Mouse (Mus musculus) midbrain, postnatal 0 days (tissue): ENCODE data around the gene Acvr1b. TPM values are rescaled to one million over a fixed set of nuclear protein-coding genes. Genes with fewer than 3 reads are reported as not detected.

Source experiments
- ATAC-seq: fragments of 200-750 bp; cut with Nextera tagmentation; 2 replicates; pipeline ENCODE4 v1.8.0; 2017; ENCODE audit warnings: moderate number of reproducible peaks, mild to moderate bottlenecking, moderate TSS enrichment, moderate library complexity; ENCODE audit not compliant: low FRiP score
- DNase-seq: peaks from one replicate; pipeline ENCODE4 v3.0.0-alpha.2; 2015; ENCODE audit warnings: low spot score
- H3K27ac ChIP-seq: fragments of 300-500 bp; sonication (generic); 2 replicates; pipeline ENCODE4 v1.5.1; 2014; ENCODE audit warnings: low read depth, mild to moderate bottlenecking, low read length, mixed read lengths
- H3K27me3 ChIP-seq: fragments of 300-500 bp; sonication (generic); 2 replicates; pipeline ENCODE4 v1.6.1; 2014; ENCODE audit warnings: low read length, control low read depth, mixed read lengths; ENCODE audit not compliant: insufficient read depth
- H3K36me3 ChIP-seq: fragments of 300-500 bp; sonication (generic); 2 replicates; pipeline ENCODE4 v1.6.1; 2014; ENCODE audit warnings: low read length, control low read depth, mixed read lengths; ENCODE audit not compliant: insufficient read depth
- H3K4me1 ChIP-seq: fragments of 300-500 bp; sonication (generic); 2 replicates; pipeline ENCODE4 v1.6.1; 2014; ENCODE audit warnings: mild to moderate bottlenecking, control low read depth, antibody characterized with exemption, low read length, mixed read lengths; ENCODE audit not compliant: insufficient read depth
- H3K4me2 ChIP-seq: fragments of 300-500 bp; sonication (generic); 2 replicates; pipeline ENCODE4 v1.6.1; 2014; ENCODE audit warnings: low read depth, mild to moderate bottlenecking, low read length, mixed read lengths; ENCODE audit not compliant: poor library complexity, severe bottlenecking
- H3K4me3 ChIP-seq: fragments of 300-500 bp; sonication (generic); 2 replicates; pipeline ENCODE4 v1.5.1; 2014; ENCODE audit warnings: low read depth, mild to moderate bottlenecking, low read length, moderate library complexity
- H3K9ac ChIP-seq: fragments of 300-500 bp; sonication (generic); replicated peaks from 2 replicates; pipeline ENCODE4 v1.6.1; 2014; ENCODE audit warnings: mild to moderate bottlenecking, low read length, moderate library complexity, mixed read lengths; ENCODE audit not compliant: poor library complexity, severe bottlenecking
- H3K9me3 ChIP-seq: fragments of 300-500 bp; sonication (generic); 2 replicates; pipeline ENCODE4 v1.6.1; 2016; ENCODE audit warnings: low read length, control low read depth
- CTCF ChIP-seq: IDR thresholded peaks from 2 replicates; pipeline ENCODE4 v1.5.1; 2016; ENCODE audit warnings: antibody characterized with exemption, mild to moderate bottlenecking
- WGBS: fragments of 180-500 bp; shearing (Covaris S2); extraction: QIAGEN DNeasy Blood & Tissue Kit; methylation state at CpG from one replicate; pipeline ENCODE4 v1.1.7; 2014; 5-methylcytosine and 5-hydroxymethylcytosine counted together
- polyA plus RNA-seq: library from polyadenylated mRNA; unstranded; fragments of >200 nt; fragmentation: Nextera tagmentation; extraction: Ambion mirVana; gene quantifications from 2 replicates; pipeline ENCODE4 v1.2.1, GENCODE M21; 2015
- total RNA-seq: library from RNA; depleted of rRNA; stranded (reverse); fragments of >200 nt; gene quantifications from 2 replicates; pipeline ENCODE4 v1.2.3, GENCODE M21; 2014

The Acvr1b gene
- total and polyA plus RNA-seq, 2 experiments from 2014 or later, result 15.2 to 86.8 TPM

DNA sequence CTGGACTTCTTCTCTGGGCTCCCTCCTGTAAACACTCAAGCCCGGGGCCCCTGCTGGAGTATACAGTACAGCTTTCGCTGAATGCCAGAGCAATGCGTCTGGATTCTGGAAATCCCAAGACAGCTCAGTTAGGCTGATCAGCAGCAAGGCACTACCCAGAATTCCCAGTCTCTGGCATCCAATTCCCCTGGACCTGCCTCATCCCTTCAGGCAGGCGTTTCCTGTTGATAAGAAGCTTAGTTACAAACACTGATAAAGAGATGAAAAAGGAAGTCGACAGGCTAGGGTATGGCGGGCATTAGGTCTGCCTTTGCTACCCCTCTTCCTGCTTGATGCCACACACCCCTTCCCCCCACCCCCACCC lies 26.0 kb upstream of the Acvr1b start:
- H3K4me3 ChIP-seq, result no peak overlapping the region
- 47% methylated on average over 6 of the region's 6 CpGs for WGBS
- no peaks in the 10 kb centered on the region for H3K27me3 ChIP-seq
- peaks cover 3% of the 10 kb centered on the region for H3K4me1 ChIP-seq
- no peak overlapping the region for H3K9ac ChIP-seq
- ATAC-seq, result no peak
- no peaks in the 10 kb centered on the region for H3K9me3 ChIP-seq
- no peak overlapping the region for H3K27ac ChIP-seq
- no peak for DNase-seq
- no peak overlapping the region for H3K4me2 ChIP-seq
- no peak for TF ChIP-seq CTCF
- no peaks in the 10 kb centered on the region for H3K36me3 ChIP-seq

GRCm38 (mm10) chr15:101148604-101149003 lies 25.3 kb upstream of the Acvr1b start:
- Histone ChIP-seq H3K36me3 (no peaks in the 10 kb centered on the region), H3K27ac (no peak overlapping the region), H3K4me3 (no peak overlapping the region), H3K4me1 (peaks cover 3% of the 10 kb centered on the region), H3K4me2 (no peak overlapping the region), H3K27me3 (no peaks in the 10 kb centered on the region), H3K9ac (no peak overlapping the region), H3K9me3 (no peaks in the 10 kb centered on the region)
- DNase-seq, result no peak
- 68% methylated on average over 6 of the region's 6 CpGs for WGBS
- TF ChIP-seq CTCF, result no peak
- no peak for ATAC-seq

DNA sequence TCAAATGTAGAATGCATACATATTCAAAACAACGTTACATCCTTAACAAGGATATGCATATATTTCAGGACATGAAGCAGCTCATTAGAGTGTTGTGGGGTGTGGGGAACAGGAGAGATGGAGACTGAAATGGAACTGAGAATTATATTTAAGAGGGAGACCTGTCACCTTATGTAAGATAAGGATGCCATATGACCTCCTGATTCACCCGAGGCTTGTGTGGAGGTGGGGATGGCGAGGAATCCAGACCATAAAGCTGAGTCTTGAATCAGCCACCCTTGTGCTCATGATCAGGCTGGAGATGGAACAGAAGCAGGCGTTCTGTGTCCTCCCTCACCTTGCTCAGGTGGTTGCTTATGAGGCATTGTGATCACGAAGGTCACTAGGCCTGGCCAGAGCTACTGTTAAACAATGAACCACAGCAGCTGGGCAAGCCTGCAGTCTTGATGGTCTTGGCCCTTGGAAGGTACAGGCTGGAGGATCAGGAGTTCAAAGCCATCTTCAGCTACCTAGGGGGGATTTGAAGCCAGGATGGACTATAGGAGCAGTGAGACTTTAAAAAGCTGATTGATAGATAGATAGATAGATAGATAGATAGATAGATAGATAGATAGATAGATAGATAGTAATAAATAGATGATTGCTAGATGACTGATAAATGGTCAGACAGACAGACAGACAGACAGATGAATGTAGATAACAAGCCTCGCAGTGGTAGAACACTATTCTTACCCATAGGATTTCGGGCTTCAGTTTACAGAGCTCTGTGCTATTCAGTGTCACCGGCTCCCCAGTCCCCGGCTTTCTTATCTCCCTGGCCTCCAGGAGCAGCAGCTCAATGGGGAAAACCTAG lies 22.2 kb upstream of the Acvr1b start:
- 76% methylated on average over 9 of the region's 9 CpGs for WGBS
- Histone ChIP-seq H3K27me3 (no peaks in the 10 kb centered on the region), H3K9ac (no peak overlapping the region), H3K4me2 (no peak overlapping the region), H3K9me3 (no peaks in the 10 kb centered on the region), H3K27ac (no peak overlapping the region), H3K4me3 (no peak overlapping the region), H3K4me1 (peaks cover under 1% of the 10 kb centered on the region), H3K36me3 (no peaks in the 10 kb centered on the region)
- DNase-seq (no peak), ATAC-seq (no peak)
- no peak for TF ChIP-seq CTCF

DNA sequence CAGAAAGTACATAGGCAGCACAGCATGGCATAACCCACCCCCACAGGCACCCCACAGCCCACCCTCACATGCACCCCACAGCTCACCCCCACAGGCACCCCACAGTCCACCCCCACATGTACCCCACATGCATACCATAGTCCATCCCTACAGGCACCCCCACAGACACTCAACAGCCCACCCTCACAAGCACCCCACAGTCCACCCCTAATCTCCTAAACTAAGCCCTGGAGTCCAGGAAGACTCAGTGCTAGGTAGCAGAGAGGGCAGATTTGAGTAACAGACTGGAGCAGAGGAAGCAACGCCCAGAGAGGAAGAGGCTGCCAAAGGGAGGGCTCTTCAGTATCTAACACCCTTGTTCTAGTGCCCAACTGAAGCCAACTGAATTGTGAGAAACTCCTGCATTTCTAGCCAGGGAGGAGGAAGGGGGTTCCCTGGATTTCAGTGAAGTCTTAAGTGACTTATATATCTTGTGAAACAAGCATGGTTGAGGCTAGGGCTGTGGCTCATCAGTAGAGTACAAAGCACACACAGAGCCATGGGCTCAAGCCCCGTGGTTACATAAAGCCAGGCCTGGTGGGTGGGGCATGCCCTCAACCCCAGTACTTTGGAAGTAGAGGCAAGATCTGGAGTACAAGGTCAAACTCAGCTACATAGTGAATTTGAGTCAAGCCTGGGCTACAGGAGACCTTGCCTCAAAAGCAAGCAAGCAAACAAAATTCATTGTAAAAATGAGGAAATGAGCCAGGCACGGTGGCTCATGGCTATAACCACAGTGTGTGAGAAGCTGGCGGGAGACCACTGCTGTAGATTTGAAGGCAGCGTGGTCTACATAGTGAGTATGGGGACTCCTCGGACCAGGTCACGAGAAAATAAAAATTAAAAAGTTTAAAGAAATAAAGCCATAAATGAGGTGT lies 18.9 kb upstream of the Acvr1b start:
- Histone ChIP-seq H3K36me3 (no peaks in the 10 kb centered on the region), H3K4me3 (no peak overlapping the region), H3K27me3 (no peaks in the 10 kb centered on the region), H3K27ac (no peak overlapping the region), H3K4me2 (no peak overlapping the region), H3K4me1 (no peaks in the 10 kb centered on the region), H3K9ac (no peak overlapping the region), H3K9me3 (no peaks in the 10 kb centered on the region)
- no peak for ATAC-seq
- DNase-seq, result no peak
- WGBS, result 86% methylated on average over 7 of the region's 7 CpGs
- no peak for TF ChIP-seq CTCF

GRCm38 (mm10) chr15:101160128-101160527 lies 13.7 kb upstream of the Acvr1b start:
- Histone ChIP-seq H3K9ac (no peak overlapping the region), H3K27me3 (no peaks in the 10 kb centered on the region), H3K27ac (peak overlapping the region; percentile 62), H3K4me2 (peak overlapping the region; percentile 22; the same call in 1 of the 2 replicates), H3K4me3 (no peak overlapping the region), H3K4me1 (peaks cover 5% of the 10 kb centered on the region; the same call in 1 of the 2 replicates), H3K36me3 (no peaks in the 10 kb centered on the region), H3K9me3 (no peaks in the 10 kb centered on the region)
- DNase-seq (no peak), ATAC-seq (no peak)
- TF ChIP-seq CTCF, result no peak
- WGBS, result 24% methylated on average over 1 of the region's 1 CpGs
